Mouse (Mus musculus) retina, postnatal 7 days (tissue): ENCODE measurements at regions not wholly inside any gene's neighbourhood (a gene's known extent, or its start where the extent isn't known, plus 50 kb on each side); places are given as distances from the start of the nearest gene placed in this dataset.

Experiments
- DNase-seq: peaks from one replicate; pipeline ENCODE4 v3.0.0-alpha.2; 2012; ENCODE audit warnings: low read depth, low spot score

DNA sequence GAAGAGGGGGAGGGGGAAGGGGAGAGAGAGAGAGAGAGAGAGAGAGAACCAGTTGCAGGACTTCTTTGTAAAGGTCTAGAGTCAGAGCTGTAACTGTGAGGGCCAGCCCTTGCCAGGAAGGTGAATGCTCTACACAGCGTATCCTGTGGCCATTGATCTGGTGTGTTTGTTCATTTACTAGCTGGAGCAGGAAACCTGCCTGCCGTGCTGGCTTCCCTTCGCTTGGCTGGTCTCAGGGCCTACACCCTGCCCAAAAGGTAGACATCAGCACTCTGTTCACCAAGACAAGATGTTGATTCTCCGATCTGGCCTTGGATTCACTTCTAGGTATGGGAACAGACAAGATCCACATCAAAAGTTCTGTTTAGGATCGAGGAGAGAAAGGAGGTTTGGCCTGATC is 87.5 kb upstream of the Haao start:
- no peak for DNase-seq

DNA sequence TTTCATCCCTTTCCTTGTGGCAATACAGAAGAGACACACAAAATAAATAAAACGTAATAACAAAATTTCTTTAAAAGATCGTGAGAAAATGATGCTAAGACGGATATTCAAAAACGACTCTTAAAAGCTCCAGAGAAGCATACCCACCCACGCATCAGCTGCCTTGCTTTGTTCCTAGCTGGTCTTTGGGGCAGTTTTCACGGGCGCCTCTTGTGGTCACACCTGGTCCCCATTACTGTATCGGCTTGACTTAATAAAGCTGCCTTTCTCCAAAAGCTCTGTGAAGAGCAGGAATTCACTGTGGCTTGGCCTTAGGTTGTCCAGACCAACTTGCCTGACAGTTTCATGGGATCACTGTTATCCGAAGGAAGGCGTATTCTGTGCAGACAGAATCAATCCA is 86.0 kb upstream of the Haao start:
- no peak for DNase-seq

DNA sequence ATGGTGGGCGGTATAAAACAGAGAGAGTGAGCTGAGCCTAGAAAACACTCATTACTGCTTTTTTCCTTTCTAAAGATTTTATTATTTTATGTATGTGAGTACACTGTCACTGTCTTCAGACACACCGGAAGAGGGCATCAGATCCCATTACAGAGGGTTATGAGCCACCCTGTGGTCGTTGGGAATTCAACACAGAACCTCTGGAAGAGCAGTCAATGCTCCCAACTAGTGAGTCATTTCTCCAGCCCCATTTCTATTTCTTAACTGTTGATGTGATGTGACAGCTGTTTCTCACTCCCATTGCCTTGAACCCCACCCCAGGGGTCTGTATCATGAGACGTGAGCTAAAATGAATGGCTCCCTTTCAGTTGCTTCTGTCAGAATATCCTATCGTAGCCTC is 82.6 kb upstream of the Haao start:
- no peak for DNase-seq

DNA sequence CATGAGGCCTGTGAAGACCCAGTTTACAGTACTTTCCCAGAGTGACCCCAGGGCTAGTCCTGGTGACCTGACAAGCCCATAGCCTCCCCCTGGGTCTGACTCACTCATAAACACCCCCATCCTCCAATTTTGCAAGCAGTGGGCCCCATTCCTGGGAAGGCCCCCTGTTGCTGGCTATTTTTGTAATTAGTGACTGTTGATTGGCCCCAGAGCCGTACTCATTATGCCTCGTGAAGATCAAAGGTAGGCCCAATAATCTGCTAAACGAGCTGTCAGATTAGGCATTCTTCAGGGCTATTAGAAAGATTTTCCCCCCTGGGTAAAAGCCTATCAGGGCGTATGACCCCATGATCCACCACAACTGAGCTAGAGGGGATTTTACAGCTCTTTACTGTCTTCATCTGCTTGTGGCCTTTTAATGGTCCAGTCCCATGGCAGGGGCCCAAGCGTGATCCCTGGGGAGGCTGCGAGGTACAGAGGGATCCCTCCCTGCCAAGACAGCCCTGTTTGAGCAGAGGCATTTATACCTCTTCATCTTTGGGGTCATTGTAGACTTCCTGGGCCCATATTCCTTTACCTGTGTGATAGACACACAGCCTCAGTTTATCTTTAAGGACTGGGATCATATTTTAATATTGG is 80.1 kb upstream of the Haao start:
- no peak for DNase-seq

DNA sequence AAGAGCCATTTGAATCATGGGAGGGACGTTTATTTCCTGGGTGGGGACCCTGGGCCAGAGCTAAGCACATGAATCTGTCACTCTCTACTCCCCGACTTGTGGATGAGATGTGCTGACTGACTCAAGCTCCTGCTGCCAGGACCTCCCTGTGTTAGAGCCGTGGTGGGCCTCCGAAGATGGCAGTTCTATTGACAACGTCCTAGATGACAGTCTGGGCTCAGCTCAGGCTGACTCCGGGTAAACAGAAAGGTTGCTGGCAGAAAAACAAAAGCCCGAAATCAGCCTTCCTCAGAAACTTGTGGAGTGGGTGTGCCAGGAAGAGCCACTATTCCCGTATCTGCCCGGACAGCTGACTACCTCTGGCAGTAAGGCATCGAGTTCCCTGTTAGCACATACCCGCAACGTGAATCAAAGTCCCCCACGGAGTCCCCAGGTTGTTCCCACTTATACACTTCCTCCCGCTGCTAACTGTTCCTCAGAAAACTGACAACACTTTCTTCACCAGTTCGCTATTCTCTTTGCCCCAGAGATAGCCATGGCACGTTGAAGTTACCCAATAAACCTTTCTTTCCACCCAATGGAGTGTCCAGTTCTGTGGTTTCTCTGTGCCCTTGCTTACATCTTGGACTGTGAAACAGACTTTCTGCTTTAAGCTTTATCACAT is 76.6 kb upstream of the Haao start:
- no peak for DNase-seq

DNA sequence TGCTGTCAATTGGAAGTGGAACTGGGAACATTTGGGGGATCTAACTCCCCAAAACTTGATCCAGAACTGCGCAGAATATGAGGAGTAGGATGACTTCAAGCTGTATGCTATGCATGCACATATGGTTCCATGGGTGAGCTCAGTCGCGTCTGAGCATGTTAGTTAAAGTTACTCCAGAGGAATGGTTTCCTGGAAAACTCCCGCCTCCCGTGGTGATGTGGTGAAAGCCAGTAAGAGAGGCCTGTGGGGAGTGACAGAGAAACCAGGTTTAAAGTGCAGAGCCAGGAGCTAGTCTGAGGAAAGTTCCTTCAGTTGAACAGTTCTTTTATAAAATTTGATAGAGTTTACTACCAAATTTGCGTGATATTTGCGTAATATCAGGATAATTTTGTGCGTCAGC is 73.1 kb upstream of the Haao start:
- DNase-seq: no peak

DNA sequence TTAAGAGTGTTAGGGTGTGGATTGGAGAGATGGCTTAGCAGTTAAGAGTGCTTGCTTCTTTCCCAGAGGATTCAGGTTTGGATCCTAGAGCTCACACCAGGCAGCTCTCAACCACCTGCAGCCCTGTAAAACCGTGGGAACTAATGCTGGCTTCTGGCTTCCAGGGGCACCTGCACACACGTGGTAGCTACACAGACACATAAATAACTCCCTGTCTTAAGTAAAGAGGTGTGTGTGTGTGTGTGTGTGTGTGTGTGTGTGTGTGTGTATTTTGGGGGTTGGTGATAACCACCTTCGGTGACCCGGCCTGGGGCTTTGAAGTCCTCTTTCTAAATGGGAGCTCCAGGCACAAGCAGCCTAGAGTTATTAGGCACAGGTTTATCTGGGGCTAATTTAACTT is 72.5 kb upstream of the Haao start:
- DNase-seq: no peak

DNA sequence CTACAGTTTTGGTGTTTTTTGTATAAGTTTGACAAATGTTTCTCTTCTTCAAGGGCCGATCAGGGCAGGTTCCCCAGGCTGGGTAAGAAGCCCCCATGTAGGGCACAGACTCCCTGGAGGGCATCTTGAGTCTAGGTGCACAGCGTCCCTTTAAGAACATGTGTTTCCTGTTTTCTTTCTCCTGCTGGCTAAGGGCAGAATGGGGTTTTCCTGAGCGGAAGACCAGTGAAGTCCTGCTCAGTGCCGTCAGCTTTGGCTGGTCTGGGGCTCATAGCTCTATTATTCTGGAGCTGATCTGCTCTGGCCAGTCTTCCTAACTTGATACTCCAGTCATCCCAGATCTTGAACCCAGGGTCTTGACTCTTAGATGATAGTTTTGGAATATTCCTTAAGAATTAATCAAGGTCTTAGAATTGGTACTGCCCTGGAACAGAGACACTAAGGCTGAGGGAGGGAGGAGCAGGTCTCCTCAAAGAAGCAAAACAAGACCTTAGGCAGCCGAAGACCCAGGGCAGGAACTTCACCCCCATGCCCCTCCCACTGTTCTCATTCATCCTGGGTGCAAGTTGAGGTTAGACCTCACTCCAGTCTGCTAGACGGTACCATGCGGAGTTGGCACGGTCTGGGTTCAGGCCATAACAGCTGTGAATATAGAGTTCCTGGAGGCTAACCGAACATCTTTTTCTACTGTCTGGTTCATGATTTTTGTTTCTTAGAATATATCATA is 70.8 kb upstream of the Haao start:
- no peak for DNase-seq

DNA sequence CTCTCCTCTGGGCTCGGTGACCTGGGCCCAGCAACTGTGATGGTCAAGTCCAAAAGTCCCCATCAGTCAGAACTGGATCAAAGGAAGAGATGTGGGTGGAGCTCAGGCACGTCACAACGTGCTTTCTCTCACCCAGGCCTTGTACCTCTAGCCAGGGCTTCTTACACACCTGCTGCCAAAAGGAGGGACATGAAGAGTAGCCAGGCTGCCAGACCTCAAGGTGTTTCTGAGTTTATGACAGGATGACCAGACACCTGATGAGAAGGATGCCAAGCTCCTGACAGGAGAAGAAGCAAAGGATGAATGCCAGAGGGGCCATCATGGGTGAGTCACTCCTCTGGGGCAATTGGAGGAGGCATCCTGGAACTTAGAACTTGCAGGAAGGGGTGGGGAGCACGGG is 70.0 kb upstream of the Haao start:
- DNase-seq: no peak

DNA sequence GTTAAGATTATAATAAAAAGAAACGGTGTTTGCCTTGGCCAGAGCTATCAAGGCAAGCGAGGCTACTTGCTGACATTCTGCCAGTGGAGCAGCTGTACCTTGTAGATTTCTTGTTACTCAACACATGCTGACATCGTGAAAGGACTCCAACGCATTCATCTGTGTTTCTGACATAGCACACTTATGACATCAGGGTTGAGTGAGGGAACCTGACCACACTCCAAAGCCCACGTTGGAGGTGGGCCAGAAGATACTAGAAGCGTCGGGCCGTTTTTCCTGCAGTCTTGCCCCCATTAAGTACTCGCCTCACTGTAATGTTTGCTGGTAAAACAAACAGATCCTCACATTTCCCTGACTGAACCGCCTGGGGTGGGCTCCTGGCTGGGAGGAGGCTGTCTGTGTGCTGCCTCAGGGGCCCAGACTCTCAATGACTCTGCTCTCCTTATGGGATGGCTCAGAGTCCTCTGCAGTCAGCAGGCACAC is 69.0 kb upstream of the Haao start:
- DNase-seq: no peak

DNA sequence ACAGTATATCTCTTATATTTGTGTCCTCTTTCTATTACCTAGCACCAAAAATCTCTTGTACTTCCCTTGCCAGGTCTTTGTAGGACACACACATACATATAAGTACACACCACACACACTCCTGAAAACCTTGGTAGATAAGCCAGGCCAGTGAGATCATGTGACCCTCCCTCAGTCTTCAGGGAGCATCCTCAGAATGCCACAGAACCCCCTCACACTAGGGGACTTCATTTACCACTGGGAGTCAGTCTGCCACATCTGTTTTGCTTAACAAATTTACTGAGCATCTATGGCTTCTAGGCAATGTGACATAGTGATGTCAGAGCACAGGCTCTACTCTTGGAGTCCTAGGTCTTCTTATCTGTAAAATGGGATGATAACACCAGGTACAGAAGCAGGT is 67.3 kb upstream of the Haao start:
- no peak for DNase-seq

DNA sequence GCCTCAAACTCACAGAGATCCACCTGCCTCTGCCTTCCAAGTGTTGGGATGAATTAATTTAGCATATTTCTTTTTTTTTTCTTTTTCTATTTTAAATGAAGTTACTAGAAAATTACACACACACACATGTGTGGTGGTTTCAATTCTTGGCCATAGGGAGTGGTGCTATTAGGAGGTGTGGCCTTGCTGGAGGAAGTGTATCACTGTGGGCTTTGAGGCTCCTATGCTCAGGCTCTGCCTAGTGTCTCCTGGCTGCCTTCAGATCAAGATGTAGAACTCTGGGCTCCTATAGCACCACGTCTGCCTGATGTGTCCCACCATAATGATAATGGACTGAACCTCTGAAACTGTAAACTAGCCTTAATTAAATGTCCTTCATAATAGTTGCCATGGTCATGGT is 66.8 kb upstream of the Haao start:
- DNase-seq: no peak

DNA sequence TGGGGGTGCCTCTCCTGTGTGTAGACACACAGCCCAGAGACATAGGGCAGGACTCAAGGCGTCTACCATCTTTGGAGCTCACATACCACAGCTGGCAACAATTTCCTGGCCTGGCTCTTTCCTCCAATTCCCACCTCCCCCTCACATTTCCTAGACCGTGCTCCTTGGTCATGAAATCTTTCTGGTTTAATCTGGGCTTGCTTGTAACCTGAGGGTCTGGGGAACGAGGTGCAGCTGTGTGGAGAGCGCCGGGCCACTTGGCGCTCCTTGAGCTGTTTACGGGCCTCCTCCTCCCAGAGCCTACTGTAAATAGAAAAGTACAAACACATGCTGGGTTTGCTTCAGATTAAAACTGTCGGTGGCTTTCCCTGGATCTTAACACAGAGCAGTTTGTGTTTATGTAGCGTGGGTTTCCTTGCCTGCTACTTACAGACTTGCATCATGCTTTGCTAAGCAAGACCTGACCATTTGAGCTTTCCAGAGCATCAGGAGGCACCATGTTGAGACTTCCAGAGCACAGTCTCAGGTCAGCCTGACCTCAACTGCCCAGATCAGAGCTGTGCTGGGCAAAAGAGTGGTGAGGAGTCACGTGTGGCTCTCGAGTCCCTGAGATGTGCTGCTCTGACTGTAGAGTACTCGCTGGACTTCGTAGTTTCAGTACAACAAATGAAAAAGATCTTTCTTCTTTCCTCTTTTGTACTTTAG is 66.1 kb upstream of the Haao start:
- no peak for DNase-seq

DNA sequence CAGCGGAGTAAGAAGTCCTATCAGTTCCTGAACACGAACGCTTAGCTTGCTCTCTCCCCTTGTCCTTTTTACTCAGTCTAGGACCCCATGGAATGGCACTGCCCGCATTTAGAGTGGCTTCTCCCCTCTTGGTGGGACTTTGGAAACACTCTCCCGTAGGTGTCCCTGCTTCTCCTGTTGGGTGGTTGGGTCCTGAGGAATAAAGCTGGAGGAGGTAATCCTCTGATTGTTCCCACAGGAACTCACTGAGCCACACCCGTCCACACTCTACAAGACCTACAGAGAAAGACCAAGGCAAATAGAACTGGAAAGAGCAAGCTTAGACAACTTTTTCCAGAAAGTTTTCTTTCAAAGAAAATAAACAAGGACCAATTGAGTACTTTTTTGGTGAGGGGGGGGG is 64.7 kb upstream of the Haao start:
- no peak for DNase-seq

DNA sequence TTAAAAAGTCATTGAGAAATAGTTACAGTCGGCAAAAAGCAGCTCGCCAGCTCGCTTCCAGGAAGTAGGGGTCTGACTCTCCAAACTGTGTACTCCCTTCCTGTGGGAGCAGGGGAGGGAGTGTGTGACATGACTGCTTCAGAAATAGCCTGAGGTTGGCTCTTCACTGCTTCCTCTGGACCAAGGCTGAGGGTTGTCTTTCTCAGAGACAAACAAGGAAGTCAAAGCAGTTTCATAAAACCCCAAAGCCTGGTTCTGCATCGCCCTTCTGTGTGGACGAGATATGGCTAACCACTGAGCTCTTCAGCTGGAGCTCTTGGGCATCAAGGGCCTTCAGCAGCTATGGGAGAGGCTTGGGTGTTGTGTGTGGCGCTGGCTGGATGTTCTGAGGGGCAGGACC is 61.0 kb upstream of the Haao start:
- DNase-seq: no peak

DNA sequence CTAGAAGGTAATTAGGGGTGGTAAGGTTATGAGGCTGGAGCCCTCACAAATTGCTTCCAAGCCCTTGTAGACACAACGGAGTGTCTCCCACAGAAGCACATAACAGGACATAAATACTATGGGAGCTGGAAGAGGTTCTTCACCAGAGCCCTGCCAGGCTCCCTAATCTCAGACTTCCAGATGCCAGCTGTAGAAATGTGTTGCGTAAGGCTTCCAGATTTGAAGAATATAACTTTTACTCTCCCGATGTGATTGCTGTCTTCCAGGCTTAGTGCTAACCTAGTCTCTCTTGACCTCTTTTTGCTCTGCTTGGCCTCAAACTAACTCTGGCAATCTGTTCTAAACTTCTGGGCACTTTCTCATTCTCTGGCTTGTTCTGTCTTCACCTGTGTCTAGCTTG is 59.8 kb upstream of the Haao start:
- no peak for DNase-seq

DNA sequence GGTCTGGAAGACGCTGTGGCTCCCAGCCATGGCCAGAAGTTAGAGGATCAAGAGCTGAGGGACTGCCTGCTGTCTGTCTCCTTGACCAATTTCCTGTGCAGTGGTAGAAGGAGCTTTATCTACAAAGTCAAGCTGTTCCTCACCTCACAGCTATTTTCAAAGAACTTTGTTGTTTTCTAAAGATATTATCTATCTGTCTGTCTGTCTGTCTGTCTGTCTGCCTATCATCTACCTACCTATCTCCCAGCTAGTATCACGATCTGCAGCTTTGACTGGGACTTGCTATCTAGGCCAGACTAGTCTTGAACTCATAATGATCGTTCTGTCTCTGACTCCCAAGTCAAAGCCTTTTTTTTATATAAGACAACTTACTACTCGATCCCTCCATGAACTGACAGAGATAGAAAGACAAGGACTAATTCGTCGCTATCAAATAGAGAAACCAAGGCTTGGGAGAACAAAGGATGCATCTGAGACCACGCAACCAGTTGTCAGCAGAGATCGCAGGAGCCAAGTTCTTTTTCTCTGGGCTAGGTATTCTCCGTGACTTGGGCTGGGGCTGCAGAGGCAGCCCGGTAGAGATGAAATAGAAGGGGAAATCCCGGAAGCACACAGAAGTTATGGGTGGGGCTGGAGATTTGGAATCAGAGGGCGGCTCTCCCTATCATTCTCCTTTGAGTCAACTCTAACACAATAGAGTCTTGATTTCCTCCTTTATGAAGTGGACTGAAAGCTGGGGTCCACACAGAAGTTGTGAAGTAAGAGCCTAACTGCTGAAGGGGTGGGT is 59.2 kb upstream of the Haao start:
- no peak for DNase-seq

DNA sequence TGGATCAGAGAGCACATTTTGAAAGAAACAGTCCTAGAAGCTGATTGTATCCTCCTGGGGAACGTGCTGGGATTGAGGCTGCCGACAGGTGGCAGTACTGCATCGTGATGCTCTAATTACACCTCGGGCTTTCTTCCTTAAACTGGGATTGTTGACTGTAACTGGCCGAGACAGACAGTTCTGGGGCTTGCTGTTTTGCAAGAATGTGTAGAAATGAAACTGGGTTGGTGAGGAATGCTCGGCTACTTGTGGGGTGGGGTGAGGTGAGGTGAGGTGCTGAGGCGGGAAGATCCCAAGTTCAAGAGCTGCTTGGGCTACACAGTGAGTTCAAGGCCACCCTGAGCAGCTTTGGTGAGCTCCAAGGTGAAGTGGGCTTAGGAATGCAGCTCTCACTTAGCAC is 55.7 kb upstream of the Haao start:
- DNase-seq: peak; percentile 60

DNA sequence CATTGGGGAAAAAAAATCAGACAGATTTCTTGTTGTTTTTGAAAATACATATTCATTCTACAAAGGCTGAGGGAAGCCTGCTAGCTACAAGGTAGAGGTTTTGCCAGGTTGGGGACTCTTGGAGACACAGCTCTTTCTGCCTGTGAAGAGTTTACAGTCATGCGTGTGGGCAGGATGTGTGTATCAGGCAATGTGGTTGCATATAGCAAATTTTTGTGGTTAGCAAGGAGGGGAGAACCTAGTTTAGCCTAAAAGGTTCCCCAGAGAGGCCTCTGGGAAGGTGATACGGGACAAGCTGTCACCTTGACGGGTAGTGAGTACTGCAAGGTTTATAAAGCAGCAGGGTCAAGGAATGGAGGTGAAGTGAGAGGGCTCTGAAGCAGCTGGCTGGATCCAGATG is 54.8 kb upstream of the Haao start:
- DNase-seq: no peak

DNA sequence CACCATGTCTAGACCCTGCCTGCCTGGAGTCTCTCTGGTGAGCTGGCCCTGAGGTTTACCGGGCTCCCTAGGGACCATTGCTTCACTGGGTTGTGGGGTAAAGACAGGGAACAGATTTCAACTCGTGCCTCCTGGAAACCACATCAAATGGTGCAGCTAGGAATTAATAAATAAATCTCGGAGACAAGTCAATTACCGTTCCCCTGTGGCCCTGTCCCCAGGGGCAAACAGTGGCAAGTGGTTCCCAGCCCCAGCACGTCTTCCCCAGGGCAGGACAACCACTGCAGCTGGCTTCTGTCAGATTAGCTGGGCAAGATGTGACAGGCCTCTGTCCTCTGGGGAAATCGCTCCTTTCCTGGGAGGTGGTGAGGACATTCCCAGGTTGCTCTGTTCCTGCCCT is 54.3 kb upstream of the Haao start:
- DNase-seq: no peak

DNA sequence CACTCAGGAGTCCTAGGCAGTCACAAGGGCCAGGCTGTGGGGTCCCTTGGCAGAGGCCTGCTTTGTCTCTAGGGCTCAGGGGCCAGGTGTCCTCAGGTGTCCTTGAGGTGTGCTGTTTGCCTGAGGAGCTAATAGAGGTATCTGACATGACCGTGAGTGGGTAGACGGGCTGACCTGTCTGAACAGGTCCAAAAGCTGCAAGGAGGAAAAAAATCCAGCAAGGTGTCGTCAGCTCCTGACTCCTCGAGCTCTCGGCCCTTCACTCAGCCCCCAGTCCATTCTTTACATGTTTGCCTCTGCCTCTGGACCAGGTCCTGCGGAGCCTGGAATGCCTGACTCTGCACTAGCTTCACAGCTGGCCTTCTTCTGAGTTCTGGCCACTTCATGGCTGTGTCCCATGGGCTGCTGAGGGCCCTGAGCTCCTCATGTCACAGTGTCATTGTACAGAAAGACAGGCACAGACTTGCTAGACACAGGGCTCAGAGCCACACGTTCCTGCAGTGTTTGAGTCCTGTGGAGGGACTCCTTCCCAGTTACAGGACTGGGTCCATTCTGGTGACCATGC is 51.9 kb upstream of the Haao start:
- DNase-seq: no peak
